Mouse (Mus musculus): ENCODE results near the gene Agpat3.

The Agpat3 gene

DNA sequence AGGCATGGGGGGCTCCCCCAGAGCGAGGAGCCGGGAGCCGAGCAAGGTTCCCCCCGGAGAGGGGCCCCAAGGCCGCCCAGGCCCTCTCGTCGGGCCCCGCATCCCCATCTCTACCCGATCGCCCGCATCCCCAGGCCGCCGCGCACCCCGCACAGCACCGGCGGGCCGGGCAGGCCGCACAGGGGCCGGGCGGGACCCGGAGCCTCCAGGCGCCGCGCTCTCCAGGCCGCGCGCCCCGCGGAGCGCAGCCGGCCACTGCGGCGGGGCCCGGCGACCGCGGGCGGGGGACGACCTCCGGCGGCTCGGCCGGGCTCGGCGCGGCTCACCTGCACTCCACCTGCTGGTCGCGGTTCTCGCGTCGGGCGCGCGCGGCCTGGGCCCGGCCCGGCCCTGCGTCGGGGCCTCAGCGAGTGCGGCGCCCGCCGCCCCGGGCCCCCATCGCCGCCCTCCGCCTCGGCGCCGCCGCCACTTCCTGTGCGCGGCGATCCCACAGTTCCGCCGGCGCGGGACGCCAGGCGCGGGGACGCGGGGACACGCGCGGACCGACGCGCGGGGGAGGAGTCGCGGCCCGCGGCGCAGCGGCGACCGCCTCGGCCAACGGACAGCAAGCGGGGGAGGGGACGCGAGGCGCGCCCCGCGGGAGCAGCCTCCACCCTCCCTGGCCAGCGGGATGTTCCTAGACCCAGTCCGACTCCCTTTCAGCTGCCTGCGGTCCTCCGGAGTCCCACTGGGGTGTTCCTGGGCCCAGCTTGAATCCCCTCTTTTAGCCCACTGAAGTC is at the start of gene Agpat3:
Gene Agpat3, minus strand, starts transcription at position 603 of the 779 bp plus-strand sequence.
- peak; percentile 60 for DNase-seq

DNA sequence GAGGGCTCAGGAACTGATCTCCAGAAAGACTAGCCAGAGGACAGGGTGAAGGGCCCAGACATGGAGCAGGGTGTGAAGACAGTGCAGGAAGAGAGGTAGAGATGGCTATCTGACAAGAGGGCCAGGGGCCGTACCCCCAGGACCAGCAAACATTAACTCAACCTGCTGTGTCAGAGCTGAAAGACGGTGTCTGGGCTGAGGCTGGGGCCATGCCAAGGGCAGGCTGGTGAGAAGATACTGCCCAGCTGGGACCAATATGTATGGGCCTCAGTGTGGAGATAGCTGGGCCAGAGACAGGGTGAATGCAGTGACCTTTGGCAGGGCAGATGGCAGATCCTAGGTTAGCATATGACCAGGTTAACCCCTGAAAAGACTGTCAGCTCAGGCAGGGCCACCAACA is 48.8 kb upstream of the Agpat3 start:
- no peak for DNase-seq

DNA sequence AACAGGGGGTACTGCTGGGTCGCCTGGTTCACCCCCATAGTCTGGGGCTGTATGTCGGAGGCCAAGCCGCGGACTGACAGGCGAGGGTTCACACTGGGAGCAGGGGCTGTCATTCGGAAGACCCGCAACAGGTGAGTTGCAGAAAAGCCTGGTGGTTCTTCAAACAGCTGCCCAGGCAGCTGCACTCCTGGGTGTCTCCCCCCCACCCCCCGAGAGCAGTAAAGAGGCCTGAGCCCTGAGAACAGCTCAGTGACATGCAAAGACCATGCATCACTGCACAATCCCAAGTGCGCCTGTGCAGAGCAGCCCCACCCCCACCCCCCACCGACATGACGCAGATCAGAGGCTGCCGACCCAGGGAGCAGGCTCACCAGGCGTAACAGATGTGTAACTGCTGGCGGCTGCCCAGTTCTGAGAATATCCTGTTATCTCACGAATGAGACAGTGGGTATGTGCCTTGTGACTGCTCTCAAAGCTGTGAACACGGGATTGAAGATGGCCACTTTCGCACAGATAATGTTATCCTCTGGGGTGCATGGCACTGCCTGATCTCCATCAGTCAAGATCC is 46.9 kb upstream of the Agpat3 start:
- peak; percentile 60 for DNase-seq

- no peak for DNase-seq
Measured at GRCm38 (mm10) chr10:78396625-78396885, 44.3 kb upstream of the Agpat3 start.

DNA sequence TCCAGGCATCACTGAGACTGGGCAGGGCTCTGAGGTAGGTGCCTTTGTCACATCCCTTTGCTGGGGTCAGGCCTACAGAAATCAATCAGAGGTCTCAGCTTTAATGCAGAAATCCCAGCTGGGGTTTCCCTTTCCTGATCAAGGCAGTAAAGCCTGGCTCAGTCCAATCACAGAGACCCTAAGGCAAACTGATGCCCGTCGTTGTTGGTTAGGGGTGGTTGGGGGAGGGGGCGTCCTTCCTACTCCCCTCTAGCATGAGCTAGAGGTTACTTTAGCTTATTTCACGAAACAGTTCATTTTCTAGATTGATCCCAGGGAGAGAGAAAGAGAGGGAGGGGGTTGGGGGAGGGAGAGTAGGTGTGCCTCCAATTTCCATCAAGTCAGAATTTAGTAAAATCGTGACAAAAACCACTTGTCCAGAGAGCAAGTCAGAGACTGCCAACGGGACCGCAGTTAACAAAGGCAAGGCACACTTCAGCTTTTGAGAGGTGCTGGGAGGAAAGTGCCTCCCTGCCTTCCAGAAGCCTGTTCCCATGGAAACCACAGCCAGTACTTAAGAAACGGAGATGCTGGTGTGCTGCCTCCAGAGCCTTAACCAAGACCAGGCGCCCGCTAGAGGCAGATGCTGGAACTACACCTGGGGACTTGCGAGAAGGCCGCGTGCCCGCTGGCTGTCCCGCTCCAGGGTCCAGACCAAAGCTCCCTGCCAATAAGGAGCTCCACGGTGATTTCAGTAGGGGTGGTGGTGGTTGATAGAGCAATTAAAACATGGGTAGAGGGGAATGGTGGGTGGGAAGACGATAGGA is 43.7 kb upstream of the Agpat3 start:
- peak; percentile 100 for DNase-seq

- no peak for DNase-seq
Measured at GRCm38 (mm10) chr10:78395377-78395776, 43.1 kb upstream of the Agpat3 start.

DNA sequence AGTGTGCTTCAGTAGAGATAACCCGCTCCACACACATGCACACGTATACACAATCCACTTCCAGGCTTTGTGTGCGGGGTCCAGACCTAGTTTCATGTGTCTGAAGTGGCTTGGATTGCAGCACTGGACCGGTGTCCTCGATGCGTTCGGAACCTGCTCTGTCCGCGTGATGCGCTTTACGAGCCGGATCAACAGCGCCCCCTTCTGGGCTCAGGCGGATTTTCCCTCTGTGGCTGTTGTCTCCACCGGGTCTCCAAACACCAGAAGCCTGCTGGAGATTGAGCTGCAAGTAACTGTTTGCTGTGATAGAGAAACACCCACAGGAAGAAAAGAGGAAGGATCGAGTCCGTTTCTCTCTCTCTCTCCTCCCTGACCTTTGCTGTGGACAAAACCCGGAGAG is 39.8 kb upstream of the Agpat3 start:
- DNase-seq, result peak; percentile 83

GRCm38 (mm10) chr10:78390982-78391470 is 38.7 kb upstream of the Agpat3 start:
- no peak for DNase-seq

DNA sequence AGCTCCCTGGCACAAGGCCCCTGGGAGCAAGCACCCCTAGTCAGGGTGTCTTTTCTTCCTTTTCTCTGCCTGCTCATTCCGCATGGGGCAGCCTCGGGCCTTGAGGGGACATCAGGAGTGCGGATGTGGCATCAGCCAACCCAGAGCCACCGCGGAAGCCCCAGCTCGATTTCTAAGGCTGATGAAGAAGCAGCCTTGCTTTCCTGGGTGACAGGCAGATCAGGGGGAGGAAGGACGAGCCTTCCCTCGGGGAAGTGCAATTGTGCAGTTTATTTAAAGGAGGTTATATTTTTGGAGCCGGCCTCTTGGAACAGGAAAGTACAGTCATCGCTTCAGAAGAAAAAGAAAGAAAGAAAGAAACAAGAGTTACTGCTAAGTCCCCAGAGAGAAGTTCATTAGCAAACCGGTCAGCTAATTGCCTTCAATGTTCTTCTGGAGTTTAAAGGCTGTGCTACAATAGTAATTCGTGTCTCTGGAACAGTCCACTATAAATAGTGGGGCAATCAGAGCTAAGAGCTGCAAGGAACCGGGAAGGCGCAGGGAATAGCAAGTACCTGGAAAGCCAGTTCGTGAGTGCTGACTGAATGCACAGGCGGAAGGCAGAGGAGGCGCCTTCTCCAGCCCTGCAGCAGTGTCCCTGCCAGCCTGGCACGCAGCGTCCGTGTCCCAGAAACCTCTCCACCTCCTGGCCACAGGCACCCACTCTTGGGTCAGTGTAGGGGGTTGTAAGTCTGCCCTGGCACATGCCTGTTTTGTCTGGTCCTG is 36.1 kb upstream of the Agpat3 start:
- peak; percentile 52 for DNase-seq

DNA sequence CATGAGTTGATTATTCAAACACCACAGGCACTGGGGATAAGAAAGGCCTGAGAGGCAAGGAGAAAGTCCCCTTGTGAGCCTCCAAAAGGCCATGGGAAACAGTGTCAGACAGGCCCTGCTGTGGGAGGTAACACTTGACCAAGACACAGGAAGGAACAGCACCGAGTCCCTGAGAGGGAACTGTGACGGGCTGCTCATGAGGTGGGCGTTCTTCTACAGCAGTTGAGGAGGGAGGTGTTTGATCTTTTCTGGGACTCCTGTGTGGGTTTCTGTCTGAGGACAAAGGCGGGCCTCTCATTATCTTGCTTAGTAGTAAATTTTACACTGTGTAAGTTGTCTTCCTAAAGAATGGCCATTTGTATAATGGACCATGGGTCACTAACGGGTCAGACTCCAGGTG is 33.2 kb upstream of the Agpat3 start:
- no peak for DNase-seq

DNA sequence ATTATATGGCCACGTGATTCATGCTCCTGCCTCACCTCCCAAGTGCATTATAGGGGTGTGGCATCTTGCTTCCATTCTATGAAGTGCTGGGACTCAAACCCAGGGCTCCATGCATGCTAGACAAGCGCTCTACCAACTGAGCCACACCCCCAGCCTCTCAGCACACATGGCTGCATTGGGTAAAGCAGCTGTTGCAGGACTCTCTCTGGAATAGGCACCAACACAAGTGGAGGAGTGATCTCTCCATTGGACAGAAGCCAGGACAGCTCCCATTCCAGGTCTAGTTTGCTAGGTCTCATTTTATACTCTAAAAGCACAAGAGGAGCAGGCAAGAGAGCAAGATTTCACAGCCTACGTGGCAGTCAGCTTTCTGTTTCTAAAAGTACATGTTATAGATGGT is 31.3 kb upstream of the Agpat3 start:
- no peak for DNase-seq

- DNase-seq, result no peak
Measured at GRCm38 (mm10) chr10:78378516-78378915, 26.2 kb upstream of the Agpat3 start.

DNA sequence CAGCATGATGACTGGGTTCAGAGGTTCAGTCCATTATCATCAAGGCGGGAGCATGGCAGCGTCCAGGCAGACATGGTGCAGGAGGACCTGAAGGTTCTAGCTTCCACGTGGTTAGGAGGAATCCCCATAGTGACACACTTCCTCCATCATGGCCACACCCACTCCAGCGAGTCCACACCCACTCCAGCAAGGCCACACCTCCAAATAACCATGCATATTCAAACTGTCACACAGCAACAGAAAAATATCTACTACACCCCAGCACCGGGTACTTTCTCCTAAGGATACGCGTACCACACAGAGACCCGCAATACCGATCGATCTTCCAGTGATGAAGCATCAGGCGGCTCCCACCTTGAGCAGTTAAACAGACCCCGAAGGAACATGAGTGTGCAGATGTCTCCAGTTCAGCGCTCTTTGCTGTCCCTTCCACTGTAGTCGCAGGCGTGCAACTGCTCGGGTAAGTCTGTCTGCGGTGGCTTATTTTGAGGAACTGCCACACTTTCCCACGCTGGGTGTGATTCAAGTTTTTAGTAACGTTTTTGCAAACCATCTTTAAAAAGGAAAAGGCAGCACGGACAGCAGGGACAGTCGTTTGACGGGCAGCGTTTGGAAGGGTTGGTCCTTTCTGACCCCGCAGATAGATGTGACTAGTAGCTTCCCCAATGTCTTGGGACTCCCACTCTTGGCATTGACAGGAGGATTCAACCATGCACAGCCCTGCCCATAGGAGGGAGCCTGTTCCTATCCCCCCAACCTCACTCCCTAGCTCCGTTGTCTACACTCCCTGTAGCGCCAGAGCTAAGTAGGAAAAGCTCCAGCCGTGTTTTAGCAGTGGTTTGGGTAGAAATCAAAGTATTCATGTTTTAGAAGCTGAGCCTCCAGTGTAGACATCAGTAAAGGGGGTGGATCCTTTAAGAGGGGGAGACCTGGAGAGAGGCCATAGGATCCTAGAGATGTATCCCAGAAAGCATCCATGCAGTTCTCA is 20.7 kb upstream of the Agpat3 start:
- no peak for DNase-seq

DNA sequence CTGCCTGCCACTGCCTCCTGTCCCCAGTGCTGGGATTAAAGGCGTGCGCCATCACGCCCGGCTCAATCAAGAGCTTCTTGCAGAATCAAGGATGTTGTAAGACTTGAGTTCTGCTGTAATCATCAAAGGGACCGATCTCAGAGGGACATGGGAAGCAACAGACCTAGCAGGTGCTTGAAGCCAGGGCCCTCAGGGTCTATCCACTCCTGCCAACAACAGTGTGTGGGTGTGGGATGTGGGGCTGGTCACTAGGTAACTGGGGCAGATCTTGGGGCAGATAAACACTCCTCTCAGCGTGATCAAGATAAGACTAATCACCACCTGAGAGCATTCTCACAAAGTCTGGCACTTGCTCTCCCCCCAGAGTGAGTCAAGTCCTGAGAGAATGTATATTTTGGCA is 19.5 kb upstream of the Agpat3 start:
- DNase-seq, result no peak

DNA sequence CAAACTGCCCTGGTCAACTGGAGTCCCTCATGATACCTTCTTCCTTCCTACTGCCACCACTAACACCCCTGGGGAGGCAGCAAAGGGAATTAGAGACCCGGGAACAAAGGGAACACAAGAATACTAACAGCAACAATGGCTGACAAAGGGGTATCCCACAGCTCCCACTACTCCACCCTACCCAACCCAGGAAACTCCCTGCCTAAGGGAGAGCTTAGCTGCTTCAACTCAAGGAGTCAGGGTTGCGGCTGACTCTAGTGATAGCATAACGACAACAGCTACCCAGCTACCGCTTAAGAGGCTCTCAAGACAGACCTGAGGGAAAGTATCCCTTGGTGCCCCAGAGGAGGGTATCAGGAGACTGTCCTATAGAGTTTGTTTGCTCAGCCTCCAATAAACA is 15.3 kb upstream of the Agpat3 start:
- no peak for DNase-seq

DNA sequence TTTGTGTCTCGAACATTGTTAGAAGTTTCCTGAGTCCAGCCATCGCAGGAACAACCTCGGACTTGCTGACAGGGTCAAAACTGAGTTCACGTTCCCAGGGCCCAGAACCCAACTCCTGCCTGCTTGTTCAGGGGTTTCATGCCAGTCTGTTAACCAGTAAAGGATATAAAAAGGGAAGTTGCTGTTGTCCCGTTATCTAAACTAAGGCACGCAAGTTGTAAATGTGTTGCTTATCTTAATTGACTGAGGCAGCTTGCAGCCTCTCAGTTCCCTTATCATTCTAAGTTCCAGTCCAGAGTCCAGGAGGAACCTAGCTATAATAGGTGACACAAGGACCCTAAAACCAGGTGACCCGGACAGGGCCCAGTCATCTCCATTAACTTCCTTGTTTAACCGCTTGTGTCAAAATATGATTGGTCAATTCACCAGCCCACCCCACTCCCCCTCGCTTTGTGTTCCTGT is 14.6 kb upstream of the Agpat3 start:
- no peak for DNase-seq

DNA sequence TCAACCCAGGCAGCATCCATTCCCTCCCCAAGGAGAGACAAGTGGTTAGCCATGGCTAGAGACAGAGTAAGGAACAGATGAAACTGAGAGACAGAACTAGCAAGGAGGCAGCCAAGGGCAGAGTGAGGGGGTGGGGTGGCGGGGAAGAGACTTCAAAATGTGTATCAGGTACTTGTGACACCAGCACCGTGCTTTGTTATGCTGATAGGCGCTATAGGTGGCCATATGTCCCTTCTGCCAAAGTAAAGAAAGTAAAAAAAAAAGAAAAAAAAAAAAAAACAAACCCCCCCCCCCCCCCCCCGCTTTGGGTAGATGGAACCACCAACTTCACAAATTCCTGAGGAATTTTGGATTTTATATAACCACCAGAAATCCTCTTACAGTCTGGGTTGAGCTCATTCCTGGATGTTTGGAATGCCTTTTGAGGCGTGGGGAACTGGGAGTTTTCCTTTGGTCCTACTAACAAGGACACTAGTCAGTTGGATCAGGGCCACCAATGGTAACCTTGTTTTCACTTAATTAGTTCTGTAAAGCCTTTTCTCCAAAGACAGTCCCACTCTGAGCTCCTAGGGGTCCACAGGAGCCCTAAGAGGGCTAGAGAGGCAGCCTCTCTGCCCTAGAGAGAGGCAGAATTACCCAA is 14.0 kb upstream of the Agpat3 start:
- no peak for DNase-seq

- no peak for DNase-seq
Measured at GRCm38 (mm10) chr10:78365555-78365954, 13.3 kb upstream of the Agpat3 start.

DNA sequence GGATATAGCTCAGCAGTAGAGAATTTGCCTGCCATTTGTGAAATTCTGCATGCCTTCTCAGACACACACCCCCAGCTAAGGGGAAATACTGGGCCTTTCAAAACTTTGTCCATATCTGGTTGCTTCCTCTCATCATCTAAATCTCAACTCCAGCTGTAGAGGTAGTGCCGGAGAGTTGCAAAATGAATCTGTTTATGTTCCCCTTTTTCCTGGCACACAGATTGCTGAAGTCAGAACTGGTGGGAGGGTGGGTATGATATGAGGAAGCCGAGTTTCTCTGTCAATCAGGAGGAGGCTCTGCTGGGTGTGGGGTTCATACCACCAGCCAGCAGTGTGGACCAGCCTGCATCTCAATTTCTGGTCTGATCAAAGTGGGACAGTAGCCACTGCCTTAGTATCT is 11.8 kb upstream of the Agpat3 start:
- no peak for DNase-seq

DNA sequence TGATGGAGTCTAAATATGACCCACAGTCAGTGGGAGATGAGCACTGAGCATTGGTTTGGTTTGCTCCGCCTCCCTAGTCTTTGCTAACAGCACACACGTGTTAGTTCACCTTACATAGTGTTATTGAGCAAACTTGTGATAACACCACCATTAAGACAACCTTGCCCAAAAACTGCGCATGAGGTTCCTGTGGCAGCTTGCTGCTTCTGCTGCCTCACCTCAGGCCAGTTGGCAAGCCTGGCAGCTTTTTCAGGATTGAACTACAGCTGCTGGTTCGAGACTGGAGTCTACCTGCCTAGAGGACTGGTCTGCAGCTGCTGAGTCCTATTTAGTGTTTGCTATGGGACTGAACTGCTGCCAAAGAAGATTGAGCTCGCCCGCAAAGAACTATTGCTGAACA is 11.1 kb upstream of the Agpat3 start:
- no peak for DNase-seq

- no peak for DNase-seq
Measured at GRCm38 (mm10) chr10:78361951-78362350, 9.7 kb upstream of the Agpat3 start.

Data from right cerebral cortex, postnatal 14 days (tissue).